ENCODE assay signal across 11 mouse cellular contexts in the genomic region with DNA sequence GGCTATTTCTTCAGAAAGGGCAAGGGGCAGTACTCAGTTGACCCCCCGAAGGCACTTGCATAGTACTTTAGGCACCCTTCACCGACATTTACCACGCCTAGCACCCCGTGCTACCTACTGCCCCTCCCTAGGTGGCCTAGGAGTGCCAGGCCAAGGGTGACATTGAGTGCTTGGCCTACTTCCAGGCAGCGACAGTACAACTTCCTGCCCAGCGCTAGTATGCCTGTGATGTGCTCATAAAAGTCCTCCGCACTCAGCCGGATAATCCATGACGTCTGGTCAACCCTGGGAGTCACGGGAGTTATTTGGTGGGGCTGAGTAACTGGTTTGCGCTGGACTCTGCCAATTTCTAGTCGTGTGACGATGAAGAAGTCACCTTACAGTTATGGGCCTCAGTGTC. TPM values are rescaled to one million over a fixed set of nuclear protein-coding genes. Genes with fewer than 3 reads are reported as not detected.
DNase-seq lines count a peak whose midpoint lies in the region; ATAC-seq lines count a peak whose summit lies in the region.
"Had no signal": no experiment of that assay in that cellular context is flagged by ENCODE, and none has a peak within 500 bp of the region (broad histone marks: within the 10 kb centered on the region; RNA-seq: fewer than 3 reads in every experiment).

No protein-coding gene starts in this region.

- H3K36me3 ChIP-seq in splenic B cell, adult 2 months (ENCODE audit: control insufficient read depth, insufficient read depth, low read length, poor library complexity, severe bottlenecking), result no peaks in the 10 kb centered on the region

- ATAC-seq in frontal cortex, adult (ENCODE audit: low TSS enrichment), result no peak

- peak; percentile 30 for DNase-seq in thymus, postnatal 14 days
- DNase-seq in thymus, adult 18-20 months, result no peak
- peak; percentile 55 to 68 for DNase-seq in heart, postnatal 10 days
- peak; percentile 60 to 74 for DNase-seq in kidney, postnatal 4 days
- DNase-seq in splenic B cell, adult 2 months (ENCODE audit: low read depth, low spot score), result peak; percentile 34
- no peak for DNase-seq in left cerebral cortex, postnatal 14 days (ENCODE audit: low spot score in 2 of 2)
- DNase-seq in layer of hippocampus, postnatal 25 days (ENCODE audit: extremely low spot score in 1 of 2, low spot score in 1 of 2), result no peak
- DNase-seq: cerebellum, adult 11 months; forebrain, postnatal 0 days; right cerebral cortex, postnatal 25 days had no signal

- intact Hi-C loops in heart, postnatal 10 days (cut with DNase I), result no loop called here
- intact Hi-C loops in left cerebral cortex, postnatal 14 days (cut with DNase I), result no loop called here

- no peaks in the 10 kb centered on the region for H3K27me3 ChIP-seq in splenic B cell, adult 2 months (ENCODE audit: control insufficient read depth, insufficient read depth, low read length, poor library complexity, severe bottlenecking)

RNA-seq across cellular contexts. Expression of gene Zfp575, which starts 0.9 kb away (rescaled TPM):
- under 1 TPM; 0.32 to 0.45 TPM for total RNA-seq in heart, postnatal 10 days (2021)
- 1 to 10 TPM; 6.9 to 7.2 TPM for total RNA-seq in left cerebral cortex, postnatal 14 days (2021)
- 1 to 10 TPM; 5.6 to 6.2 TPM for total RNA-seq in layer of hippocampus, postnatal 25 days (2021)

RNA-seq across cellular contexts. Expression of gene Ethe1, which starts 1.0 kb away (rescaled TPM):
- total RNA-seq in heart, postnatal 10 days (2021), result 10 to 100 TPM; 20.5 to 25.0 TPM
- 10 to 100 TPM in 1 of 2 experiments, 1 to 10 TPM in 1; 9.3 to 11.3 TPM for total RNA-seq in left cerebral cortex, postnatal 14 days (2021)
- total RNA-seq in layer of hippocampus, postnatal 25 days (2021), result 10 to 100 TPM in 1 of 2 experiments, 1 to 10 TPM in 1; 9.0 to 11.5 TPM

RNA-seq across cellular contexts. Expression of gene Phldb3, which starts 22.2 kb away (rescaled TPM):
- under 1 TPM; 0.22 to 0.48 TPM for total RNA-seq in heart, postnatal 10 days (2021)
- under 1 TPM in 1 of 2 experiments, not detected in 1; 0.42 TPM for total RNA-seq in left cerebral cortex, postnatal 14 days (2021)
- under 1 TPM; 0.19 to 0.20 TPM for total RNA-seq in layer of hippocampus, postnatal 25 days (2021)
- total RNA-seq: forebrain, postnatal 0 days had no signal

RNA-seq across cellular contexts. Expression of gene Xrcc1, which starts 42.2 kb away (rescaled TPM):
- total RNA-seq in heart, postnatal 10 days (2021), result 10 to 100 TPM; 28.8 to 33.2 TPM
- 10 to 100 TPM; 34.7 to 37.8 TPM for total RNA-seq in left cerebral cortex, postnatal 14 days (2021)
- total RNA-seq in layer of hippocampus, postnatal 25 days (2021), result 10 to 100 TPM; 34.8 to 43.0 TPM

RNA-seq across cellular contexts. Expression of gene Pinlyp, which starts 42.4 kb away (rescaled TPM):
- total RNA-seq in heart, postnatal 10 days (2021), result not detected
- total RNA-seq in left cerebral cortex, postnatal 14 days (2021), result not detected
- total RNA-seq in layer of hippocampus, postnatal 25 days (2021), result not detected

Comparison
In these comparisons a context has a peak if more than half of its experiments do, and no peak if none do; other contexts are left out.
1. DNase-seq: peak in thymus, postnatal 14 days (single experiment), heart, postnatal 10 days (2 of 2), kidney, postnatal 4 days (2 of 2) and splenic B cell, adult 2 months (single experiment); none in thymus, adult 18-20 months (0 of 2), left cerebral cortex, postnatal 14 days (0 of 2) and layer of hippocampus, postnatal 25 days (0 of 2).
2. RNA of gene Zfp575, which starts 0.9 kb away (total RNA-seq): 6.9 to 7.2 TPM in left cerebral cortex, postnatal 14 days and 5.6 to 6.2 TPM in layer of hippocampus, postnatal 25 days; 0.32 to 0.45 TPM in heart, postnatal 10 days; every median in the first group is over 4 times any median in the second.